Mouse (Mus musculus): ENCODE results near the gene Syk. TPM values are rescaled to one million over a fixed set of nuclear protein-coding genes. Genes with fewer than 3 reads are reported as not detected.

Syk gene
- polyA plus RNA-seq, 1 experiment from 2014 or later, result 6.8 TPM

GRCm38 (mm10) chr13:52602752-52603151, 19.8 kb downstream of the Syk start:
- Histone ChIP-seq H3K36me3 (replicated peaks; ENCODE audit: insufficient read depth, low read length) (no peaks in the 10 kb centered on the region), H3K4me3 (ENCODE audit: low read depth, low read length) (no peak overlapping the region), H3K9me3 (ENCODE audit: low read length) (no peaks in the 10 kb centered on the region), H3K27me3 (ENCODE audit: insufficient read depth, low read length) (no peaks in the 10 kb centered on the region), H3K9ac (replicated peaks) (no peak overlapping the region), H3K4me2 (ENCODE audit: low read depth, low read length) (no peak overlapping the region), H3K27ac (ENCODE audit: low read depth) (no peak overlapping the region), H3K4me1 (ENCODE audit: insufficient read depth) (0 out of 2 replicates have a peak, but pooled peaks cover 6% of the 10 kb centered on the region)
- no peak for TF ChIP-seq CTCF (IDR thresholded peaks at IDR 0.05; ENCODE audit: low read depth)
- no peak for TF ChIP-seq EP300 (IDR thresholded peaks at IDR 0.05; ENCODE audit: low read depth)
- WGBS (ENCODE audit: insufficient replicate concordance), result 43% methylated on average over 4 of the region's 4 CpGs
- DNase-seq (no peak), ATAC-seq (no peak)

GRCm38 (mm10) chr13:52603704-52604349, 20.9 kb downstream of the Syk start:
- no peaks in the 10 kb centered on the region for H3K36me3 ChIP-seq (replicated peaks; ENCODE audit: insufficient read depth, low read length)
- H3K27ac ChIP-seq (ENCODE audit: low read depth), result no peak overlapping the region
- DNase-seq, result no peak
- 72% methylated on average over 6 of the region's 6 CpGs for WGBS (ENCODE audit: insufficient replicate concordance)
- H3K4me2 ChIP-seq (ENCODE audit: low read depth, low read length), result no peak overlapping the region
- TF ChIP-seq CTCF (IDR thresholded peaks at IDR 0.05; ENCODE audit: low read depth) (no peak), EP300 (IDR thresholded peaks at IDR 0.05; ENCODE audit: low read depth) (no peak)
- H3K27me3 ChIP-seq (ENCODE audit: insufficient read depth, low read length), result no peaks in the 10 kb centered on the region
- H3K9me3 ChIP-seq (ENCODE audit: low read length), result no peaks in the 10 kb centered on the region
- H3K4me1 ChIP-seq (ENCODE audit: insufficient read depth), result 0 out of 2 replicates have a peak, but pooled peaks cover 3% of the 10 kb centered on the region
- no peak for ATAC-seq
- no peak overlapping the region for H3K4me3 ChIP-seq (ENCODE audit: low read depth, low read length)
- H3K9ac ChIP-seq (replicated peaks), result no peak overlapping the region

- Histone ChIP-seq H3K36me3 (replicated peaks; ENCODE audit: insufficient read depth, low read length) (no peaks in the 10 kb centered on the region), H3K27ac (ENCODE audit: low read depth) (no peak overlapping the region), H3K27me3 (ENCODE audit: insufficient read depth, low read length) (no peaks in the 10 kb centered on the region), H3K4me2 (ENCODE audit: low read depth, low read length) (no peak overlapping the region), H3K4me3 (ENCODE audit: low read depth, low read length) (no peak overlapping the region), H3K4me1 (ENCODE audit: insufficient read depth) (peaks cover 3% of the 10 kb centered on the region; the same call in 1 of the 2 replicates), H3K9ac (replicated peaks) (no peak overlapping the region), H3K9me3 (ENCODE audit: low read length) (no peaks in the 10 kb centered on the region)
- no peak for TF ChIP-seq CTCF (IDR thresholded peaks at IDR 0.05; ENCODE audit: low read depth)
- TF ChIP-seq EP300 (IDR thresholded peaks at IDR 0.05; ENCODE audit: low read depth), result no peak
- no peak for DNase-seq
- 66% methylated on average over 3 of the region's 3 CpGs for WGBS (ENCODE audit: insufficient replicate concordance)
- ATAC-seq, result no peak
Measured at GRCm38 (mm10) chr13:52605006-52605405, 22.0 kb downstream of the Syk start.

GRCm38 (mm10) chr13:52605911-52606310, 22.9 kb downstream of the Syk start:
- no peak for ATAC-seq
- Histone ChIP-seq H3K36me3 (replicated peaks; ENCODE audit: insufficient read depth, low read length) (no peaks in the 10 kb centered on the region), H3K27ac (ENCODE audit: low read depth) (no peak overlapping the region), H3K9me3 (ENCODE audit: low read length) (no peaks in the 10 kb centered on the region), H3K4me2 (ENCODE audit: low read depth, low read length) (no peak overlapping the region), H3K27me3 (ENCODE audit: insufficient read depth, low read length) (no peaks in the 10 kb centered on the region), H3K9ac (replicated peaks) (no peak overlapping the region), H3K4me3 (ENCODE audit: low read depth, low read length) (no peak overlapping the region), H3K4me1 (ENCODE audit: insufficient read depth) (peaks cover 3% of the 10 kb centered on the region; the same call in 1 of the 2 replicates)
- TF ChIP-seq EP300 (IDR thresholded peaks at IDR 0.05; ENCODE audit: low read depth), result no peak
- TF ChIP-seq CTCF (IDR thresholded peaks at IDR 0.05; ENCODE audit: low read depth), result no peak
- no peak for DNase-seq
- WGBS (ENCODE audit: insufficient replicate concordance), result 77% methylated on average over 4 of the region's 4 CpGs

- Histone ChIP-seq H3K9ac (replicated peaks) (no peak overlapping the region), H3K9me3 (ENCODE audit: low read length) (no peaks in the 10 kb centered on the region), H3K36me3 (replicated peaks; ENCODE audit: insufficient read depth, low read length) (peaks cover 3% of the 10 kb centered on the region), H3K4me2 (ENCODE audit: low read depth, low read length) (no peak overlapping the region), H3K27ac (ENCODE audit: low read depth) (no peak overlapping the region), H3K4me1 (ENCODE audit: insufficient read depth) (peaks cover 3% of the 10 kb centered on the region; the same call in 1 of the 2 replicates), H3K27me3 (ENCODE audit: insufficient read depth, low read length) (no peaks in the 10 kb centered on the region), H3K4me3 (ENCODE audit: low read depth, low read length) (no peak overlapping the region)
- 63% methylated on average over 3 of the region's 3 CpGs for WGBS (ENCODE audit: insufficient replicate concordance)
- TF ChIP-seq CTCF (IDR thresholded peaks at IDR 0.05; ENCODE audit: low read depth), result no peak
- no peak for TF ChIP-seq EP300 (IDR thresholded peaks at IDR 0.05; ENCODE audit: low read depth)
- ATAC-seq (no peak), DNase-seq (no peak)
Measured at GRCm38 (mm10) chr13:52606656-52607275, 23.8 kb downstream of the Syk start.

GRCm38 (mm10) chr13:52607964-52608363, 25.0 kb downstream of the Syk start:
- Histone ChIP-seq H3K27ac (ENCODE audit: low read depth) (no peak overlapping the region), H3K9ac (replicated peaks) (no peak overlapping the region), H3K9me3 (ENCODE audit: low read length) (no peaks in the 10 kb centered on the region), H3K4me1 (ENCODE audit: insufficient read depth) (no peaks in the 10 kb centered on the region; the same call in 1 of the 2 replicates), H3K4me3 (ENCODE audit: low read depth, low read length) (no peak overlapping the region), H3K27me3 (ENCODE audit: insufficient read depth, low read length) (no peaks in the 10 kb centered on the region), H3K36me3 (replicated peaks; ENCODE audit: insufficient read depth, low read length) (peaks cover 7% of the 10 kb centered on the region), H3K4me2 (ENCODE audit: low read depth, low read length) (no peak overlapping the region)
- 82% methylated on average over 1 of the region's 1 CpGs for WGBS (ENCODE audit: insufficient replicate concordance)
- TF ChIP-seq EP300 (IDR thresholded peaks at IDR 0.05; ENCODE audit: low read depth) (no peak), CTCF (IDR thresholded peaks at IDR 0.05; ENCODE audit: low read depth) (no peak)
- no peak for ATAC-seq
- DNase-seq, result no peak
